Mouse (Mus musculus): ENCODE measurements around the gene Des.

GRCm38 (mm10) chr1:75405547-75405946 lies 45.4 kb downstream of the Des start:
- TF ChIP-seq TAL1 (IDR thresholded peaks at IDR 0.05; ENCODE audit: low read length): no peak
- no peak for TF ChIP-seq GATA1 (IDR thresholded peaks at IDR 0.05; ENCODE audit: low read length)

Measured in erythroblast, embryonic 14.5 days (primary cell).